Mouse (Mus musculus) liver, embryonic 14.5 days (tissue): ENCODE data around the gene Rpl36-ps4. TPM values are rescaled to one million over a fixed set of nuclear protein-coding genes. Genes with fewer than 3 reads are reported as not detected.

Experiments used
- ATAC-seq: fragments of 200-750 bp; cut with Nextera tagmentation; 2 replicates; pipeline ENCODE4 v1.8.0; 2017; ENCODE audit warnings: moderate number of reproducible peaks, mild to moderate bottlenecking, moderate library complexity; ENCODE audit not compliant: insufficient read depth
- DNase-seq, 3 experiments: peaks; one replicate each; pipeline ENCODE4 v3.0.0-alpha.2; 2012 to 2013; ENCODE audit warnings: low read depth in 3 of 3, low spot score in 3 of 3
- H3K27ac ChIP-seq: fragments of 300-500 bp; sonication (generic); 2 replicates; pipeline ENCODE4 v1.5.1; 2014; ENCODE audit warnings: moderate library complexity, mild to moderate bottlenecking, control low read depth, inconsistent platforms
- H3K27me3 ChIP-seq: fragments of 300-500 bp; sonication (generic); 2 replicates; pipeline ENCODE4 v1.6.1; 2014; ENCODE audit warnings: mild to moderate bottlenecking, low read length, moderate library complexity; ENCODE audit not compliant: control insufficient read depth, insufficient read depth
- H3K36me3 ChIP-seq: fragments of 300-500 bp; sonication (generic); replicated peaks from 2 replicates; pipeline ENCODE4 v1.6.1; 2014; ENCODE audit warnings: low read depth; ENCODE audit not compliant: control insufficient read depth, insufficient read depth
- H3K4me1 ChIP-seq, 2 experiments: fragments of 200-500 bp in 1 of 2; fragments of 300-500 bp in 1 of 2; sonication (generic) in 1 of 2; replicated peaks; 2 replicates each; pipeline ENCODE4 v1.6.1; 2012 to 2014; ENCODE audit warnings: antibody characterized with exemption in 1 of 2, inconsistent platforms in 1 of 2, low read length in 1 of 2; ENCODE audit not compliant: control insufficient read depth in 2 of 2, insufficient read depth in 2 of 2
- H3K4me2 ChIP-seq: fragments of 300-500 bp; sonication (generic); 2 replicates; pipeline ENCODE4 v1.6.1; 2014; ENCODE audit warnings: low read depth, mild to moderate bottlenecking, control low read depth, moderate library complexity
- H3K4me3 ChIP-seq, 2 experiments: fragments of 200-500 bp in 1 of 2; fragments of 300-500 bp in 1 of 2; sonication (generic) in 1 of 2; 2 replicates each; pipeline ENCODE4 v1.5.1; 2012 to 2014; ENCODE audit warnings: low read depth in 2 of 2, low read length in 2 of 2, mild to moderate bottlenecking in 2 of 2, control low read depth in 1 of 2, inconsistent platforms in 1 of 2, moderate library complexity in 1 of 2; ENCODE audit not compliant: insufficient read depth in 1 of 2
- H3K9ac ChIP-seq: fragments of 300-500 bp; sonication (generic); replicated peaks from 2 replicates; pipeline ENCODE4 v1.6.1; 2014; ENCODE audit warnings: mild to moderate bottlenecking, control low read depth, moderate library complexity
- H3K9me3 ChIP-seq: fragments of 300-500 bp; sonication (generic); 2 replicates; pipeline ENCODE4 v1.6.1; 2016; ENCODE audit warnings: low read length, mixed read lengths; ENCODE audit not compliant: control insufficient read depth
- CTCF ChIP-seq: IDR thresholded peaks from 2 replicates; pipeline ENCODE4 v1.5.1; 2016; ENCODE audit warnings: antibody characterized with exemption, low read depth, control low read depth
- EP300 ChIP-seq: IDR thresholded peaks from 2 replicates; pipeline ENCODE4 v1.6.1; 2016; ENCODE audit warnings: antibody characterized with exemption, low read depth
- WGBS: fragments of 180-500 bp; shearing (Covaris S2); extraction: QIAGEN DNeasy Blood & Tissue Kit; methylation state at CpG from one replicate; pipeline ENCODE4 v1.1.7; 2014; ENCODE audit not compliant: insufficient replicate concordance; 5-methylcytosine and 5-hydroxymethylcytosine counted together
- polyA plus RNA-seq, 2 experiments: library from polyadenylated mRNA; depleted of rRNA in 1 of 2; stranded (reverse) in 1 of 2; unstranded in 1 of 2; fragments of >200 nt; fragmentation: Nextera tagmentation in 1 of 2; extraction: Ambion mirVana in 1 of 2; gene quantifications; 2 replicates each; pipeline versions ENCODE4 v1.2.1 to v1.2.3; 2012 to 2014

Rpl36-ps4 gene
- polyA plus RNA-seq (2012; rRNA removed) (not detected in 2 replicates), polyA plus RNA-seq (2014; fragmentation: Nextera tagmentation; extraction: Ambion mirVana) (not detected in 2 replicates)

GRCm38 (mm10) chr17:87920677-87921076, at the start of gene Rpl36-ps4:
Gene Rpl36-ps4 (plus strand): TSS chr17:87920977.
- Histone ChIP-seq H3K27me3 (no peaks in the 10 kb centered on the region), H3K27ac (no peak within 1 kb of the TSS), H3K4me3 (no peak within 1 kb of the TSS), H3K4me2 (no peak within 1 kb of the TSS), H3K9ac (no peak within 1 kb of the TSS), H3K36me3 (no peaks in the 10 kb centered on the region), H3K4me1 (no peaks in the 10 kb centered on the region), H3K9me3 (no peaks in the 10 kb centered on the region)
- TF ChIP-seq CTCF: no peak
- TF ChIP-seq EP300: no peak
- ATAC-seq (no peak), DNase-seq (no peak)
- WGBS: 74% methylated on average over 5 of the region's 5 CpGs

DNA sequence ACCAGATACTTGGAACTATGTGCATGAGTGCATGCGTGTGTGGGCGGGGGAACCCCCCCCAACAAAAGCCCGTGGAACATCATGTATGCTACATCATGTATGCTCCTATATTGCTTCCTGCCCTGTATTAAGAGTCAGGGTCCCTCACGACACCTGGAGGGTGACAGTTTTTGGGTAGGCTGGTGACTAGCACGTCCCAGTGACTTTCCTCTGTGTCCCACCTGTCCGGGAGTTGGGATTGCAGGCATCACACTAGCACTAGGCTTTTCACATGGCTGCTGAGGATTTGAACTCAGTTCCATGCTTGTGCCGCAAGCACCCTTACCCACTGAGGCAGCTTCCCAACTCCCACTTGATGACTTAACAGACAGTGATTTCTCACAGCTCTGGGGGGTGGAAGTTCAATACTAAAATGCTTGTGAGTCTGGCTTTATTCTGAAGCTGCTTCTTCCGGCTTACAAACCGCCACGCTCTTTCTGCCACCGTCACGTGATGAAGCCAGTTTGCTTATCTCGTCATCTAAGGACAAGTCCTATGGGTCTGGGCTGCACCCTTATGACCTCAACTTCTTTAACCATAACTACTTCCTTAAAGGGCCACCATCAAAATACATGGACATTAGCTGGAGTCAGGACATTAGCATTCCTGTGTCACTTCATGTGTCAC, 49.2 kb upstream of the Rpl36-ps4 start:
- no peaks in the 10 kb centered on the region for H3K27me3 ChIP-seq
- H3K9ac ChIP-seq: no peak overlapping the region
- H3K4me3 ChIP-seq: no peak overlapping the region
- no peaks in the 10 kb centered on the region for H3K9me3 ChIP-seq
- ATAC-seq (no peak), DNase-seq (no peak)
- no peaks in the 10 kb centered on the region for H3K4me1 ChIP-seq
- no peak overlapping the region for H3K4me2 ChIP-seq
- H3K36me3 ChIP-seq: no peaks in the 10 kb centered on the region
- 60% methylated on average over 13 of the region's 13 CpGs for WGBS
- no peak for TF ChIP-seq CTCF
- no peak for TF ChIP-seq EP300
- no peak overlapping the region for H3K27ac ChIP-seq

GRCm38 (mm10) chr17:87872286-87872685, 48.5 kb upstream of the Rpl36-ps4 start:
- Histone ChIP-seq H3K4me2 (no peak overlapping the region), H3K36me3 (no peaks in the 10 kb centered on the region), H3K4me1 (no peaks in the 10 kb centered on the region), H3K9ac (no peak overlapping the region), H3K9me3 (no peaks in the 10 kb centered on the region), H3K27ac (no peak overlapping the region), H3K27me3 (no peaks in the 10 kb centered on the region), H3K4me3 (no peak overlapping the region)
- 44% methylated on average over 4 of the region's 4 CpGs for WGBS
- no peak for DNase-seq
- TF ChIP-seq EP300 (no peak), CTCF (no peak)
- ATAC-seq: no peak

DNA sequence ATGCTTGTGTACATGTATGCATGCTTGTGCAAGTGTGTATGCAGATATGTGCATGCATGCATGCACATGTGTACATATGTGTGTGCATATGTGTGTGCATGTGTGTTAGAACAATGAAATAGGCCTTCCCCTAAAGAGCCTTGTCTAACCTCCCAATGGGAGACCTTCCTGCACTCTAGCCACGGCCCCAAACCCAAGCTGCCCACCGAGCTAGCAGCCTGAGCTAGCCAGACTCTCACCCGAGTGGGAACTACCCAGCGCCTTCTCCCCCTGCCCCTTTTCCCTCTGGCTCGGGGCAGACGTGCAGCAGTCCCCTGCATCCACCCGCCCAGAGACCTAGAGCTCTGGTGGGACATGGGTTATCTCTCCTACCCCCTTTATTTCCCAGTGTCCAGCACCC, 47.3 kb upstream of the Rpl36-ps4 start:
- WGBS: 57% methylated on average over 7 of the region's 7 CpGs
- no peaks in the 10 kb centered on the region for H3K27me3 ChIP-seq
- DNase-seq: no peak
- no peak overlapping the region for H3K4me2 ChIP-seq
- H3K36me3 ChIP-seq: no peaks in the 10 kb centered on the region
- H3K4me3 ChIP-seq: no peak overlapping the region
- TF ChIP-seq EP300 (no peak), CTCF (no peak)
- no peaks in the 10 kb centered on the region for H3K9me3 ChIP-seq
- no peak overlapping the region for H3K27ac ChIP-seq
- H3K4me1 ChIP-seq: no peaks in the 10 kb centered on the region
- ATAC-seq: no peak
- H3K9ac ChIP-seq: no peak overlapping the region

- whole genome bisulfite sequencing: 65% methylated on average over 4 of the region's 4 CpGs
- Histone ChIP-seq H3K9me3 (no peaks in the 10 kb centered on the region), H3K4me3 (no peak overlapping the region), H3K27me3 (no peaks in the 10 kb centered on the region), H3K4me1 (no peaks in the 10 kb centered on the region), H3K36me3 (no peaks in the 10 kb centered on the region), H3K9ac (no peak overlapping the region), H3K27ac (no peak overlapping the region), H3K4me2 (no peak overlapping the region)
- DNase-seq: no peak
- no peak for ATAC-seq
- no peak for TF ChIP-seq EP300
- no peak for TF ChIP-seq CTCF
Measured at GRCm38 (mm10) chr17:87873943-87874342, 46.8 kb upstream of the Rpl36-ps4 start.
